Mouse (Mus musculus) left cerebral cortex, postnatal 14 days (tissue): ENCODE measurements around the gene Cwc25. TPM values are rescaled to one million over a fixed set of nuclear protein-coding genes. Genes with fewer than 3 reads are reported as not detected.

ENCODE experiments used
- microRNA-seq, 2 experiments: library from miRNA; unstranded; fragments of <30 nt; microRNA quantifications; one replicate each; pipeline ENCODE4 v1.2.0; 2022
- total RNA-seq, 2 experiments: library from RNA; stranded (reverse); gene quantifications; 2 replicates each; pipeline ENCODE4 v1.2.3; 2021

Cwc25 gene
- total RNA-seq, 2 experiments from 2014 or later, result 20.3 to 21.3 TPM

Small RNA genes within 50 kb of the gene (microRNA-seq; reads per million reads assigned to microRNA genes)
- 0 to 0.53 reads per million in 2 experiments for gene Mir8102

Other genes with a start within 250 kb of the Cwc25 start
- 100 to 1,000 TPM; 341 to 382 TPM for gene Srcin1, start 190.4 kb downstream of the Cwc25 start, total RNA-seq
- gene Epop, start 136.9 kb downstream of the Cwc25 start, total RNA-seq, result 10 to 100 TPM; 34.7 to 37.7 TPM
- 10 to 100 TPM; 79.8 to 80.1 TPM for gene Mllt6, start 103.1 kb downstream of the Cwc25 start, total RNA-seq
- gene Cisd3, start 80.7 kb downstream of the Cwc25 start, total RNA-seq, result 10 to 100 TPM; 36.7 to 38.9 TPM
- 10 to 100 TPM; 31.3 to 35.8 TPM for gene Pcgf2, start 66.1 kb downstream of the Cwc25 start, total RNA-seq
- 100 to 1,000 TPM; 133 to 136 TPM for gene Psmb3, start 63.2 kb downstream of the Cwc25 start, total RNA-seq
- gene Pip4k2b, start 21.9 kb downstream of the Cwc25 start, total RNA-seq, result 100 to 1,000 TPM; 121 to 124 TPM
- 1 to 10 TPM in 1 of 2 experiments, not detected in 1; 1.0 TPM for gene 1700001P01Rik, start 9.4 kb upstream of the Cwc25 start, total RNA-seq
- 100 to 1,000 TPM; 342 to 343 TPM for gene Rpl23, start 15.9 kb upstream of the Cwc25 start, total RNA-seq
- 100 to 1,000 TPM; 189 to 204 TPM for gene Lasp1, start 32.4 kb upstream of the Cwc25 start, total RNA-seq
- 10 to 100 TPM; 48.5 to 52.8 TPM for gene B230217C12Rik, start 74.2 kb upstream of the Cwc25 start, total RNA-seq
- under 1 TPM; 0.86 to 0.99 TPM for gene Fbxo47, start 117.6 kb upstream of the Cwc25 start, total RNA-seq
- 10 to 100 TPM in 1 of 2 experiments, 1 to 10 TPM in 1; 9.8 to 14.9 TPM for gene Plxdc1, start 219.9 kb upstream of the Cwc25 start, total RNA-seq
- gene Arl5c, start 229.6 kb upstream of the Cwc25 start, total RNA-seq, result 1 to 10 TPM; 2.2 to 2.3 TPM